Mouse (Mus musculus): ENCODE data around the gene Ehd4. TPM values are rescaled to one million over a fixed set of nuclear protein-coding genes. Genes with fewer than 3 reads are reported as not detected.

Gene Ehd4
- polyA plus RNA-seq (2015; fragmentation: Nextera tagmentation; extraction: Ambion mirVana), result 164 and 183 TPM in 2 replicates

- peak within 1 kb of the TSS; percentile 97 for H3K4me2 ChIP-seq
- peaks cover 11% of the 10 kb centered on the region for H3K36me3 ChIP-seq
- peaks cover 4% of the 10 kb centered on the region; the same call in 1 of the 2 replicates for H3K9me3 ChIP-seq
- H3K27ac ChIP-seq (replicated peaks), result peak within 1 kb of the TSS; percentile 87
- peaks cover 39% of the 10 kb centered on the region for H3K4me1 ChIP-seq
- peak; percentile 96 for ATAC-seq (ENCODE audit: extremely low read depth, insufficient number of reproducible peaks, low FRiP score, low TSS enrichment)
- WGBS, result under 1% methylated on average over 53 of the region's 53 CpGs
- H3K4me3 ChIP-seq, result peak within 1 kb of the TSS; percentile 96
- no peaks in the 10 kb centered on the region for H3K27me3 ChIP-seq (replicated peaks)
- peak within 1 kb of the TSS; percentile 97 for H3K9ac ChIP-seq
Observed at GRCm38 (mm10) chr2:120154361-120154894, at the start of gene Ehd4. Gene Ehd4, minus strand, starts transcription at chr2:120154606.

- no peaks in the 10 kb centered on the region for H3K27me3 ChIP-seq (replicated peaks)
- no peak overlapping the region for H3K4me3 ChIP-seq
- ATAC-seq (ENCODE audit: extremely low read depth, insufficient number of reproducible peaks, low FRiP score, low TSS enrichment), result no peak
- no peaks in the 10 kb centered on the region for H3K9me3 ChIP-seq
- WGBS, result 55% methylated on average over 3 of the region's 3 CpGs
- H3K4me1 ChIP-seq, result peaks cover 14% of the 10 kb centered on the region
- H3K36me3 ChIP-seq, result no peaks in the 10 kb centered on the region
- no peak overlapping the region for H3K27ac ChIP-seq (replicated peaks)
- no peak overlapping the region for H3K4me2 ChIP-seq
- no peak overlapping the region for H3K9ac ChIP-seq
Observed at GRCm38 (mm10) chr2:120203742-120204141, 49.3 kb upstream of the Ehd4 start.

- no peaks in the 10 kb centered on the region for H3K27me3 ChIP-seq (replicated peaks)
- H3K4me1 ChIP-seq, result peaks cover 14% of the 10 kb centered on the region
- peaks cover 6% of the 10 kb centered on the region for H3K9me3 ChIP-seq
- H3K27ac ChIP-seq (replicated peaks), result no peak overlapping the region
- no peaks in the 10 kb centered on the region for H3K36me3 ChIP-seq
- 56% methylated on average over 7 of the region's 7 CpGs for WGBS
- H3K9ac ChIP-seq, result no peak overlapping the region
- H3K4me3 ChIP-seq, result no peak overlapping the region
- no peak for ATAC-seq (ENCODE audit: extremely low read depth, insufficient number of reproducible peaks, low FRiP score, low TSS enrichment)
- no peak overlapping the region for H3K4me2 ChIP-seq
Observed at GRCm38 (mm10) chr2:120200077-120200476, 45.7 kb upstream of the Ehd4 start.

GRCm38 (mm10) chr2:120188174-120188573, 33.8 kb upstream of the Ehd4 start:
- no peak for ATAC-seq (ENCODE audit: extremely low read depth, insufficient number of reproducible peaks, low FRiP score, low TSS enrichment)
- H3K9ac ChIP-seq, result no peak overlapping the region
- H3K27me3 ChIP-seq (replicated peaks), result no peaks in the 10 kb centered on the region
- H3K36me3 ChIP-seq, result no peaks in the 10 kb centered on the region
- no peak overlapping the region for H3K4me3 ChIP-seq
- no peak overlapping the region for H3K27ac ChIP-seq (replicated peaks)
- WGBS, result 82% methylated on average over 4 of the region's 4 CpGs
- H3K4me2 ChIP-seq, result no peak overlapping the region
- no peaks in the 10 kb centered on the region for H3K9me3 ChIP-seq
- no peaks in the 10 kb centered on the region for H3K4me1 ChIP-seq

- H3K36me3 ChIP-seq, result no peaks in the 10 kb centered on the region
- no peak overlapping the region for H3K27ac ChIP-seq (replicated peaks)
- H3K4me1 ChIP-seq, result no peaks in the 10 kb centered on the region
- no peak overlapping the region for H3K4me2 ChIP-seq
- no peak overlapping the region for H3K4me3 ChIP-seq
- H3K27me3 ChIP-seq (replicated peaks), result no peaks in the 10 kb centered on the region
- H3K9ac ChIP-seq, result no peak overlapping the region
- H3K9me3 ChIP-seq, result no peaks in the 10 kb centered on the region
- ATAC-seq (ENCODE audit: extremely low read depth, insufficient number of reproducible peaks, low FRiP score, low TSS enrichment), result no peak
- 79% methylated on average over 1 of the region's 1 CpGs for WGBS
Observed at GRCm38 (mm10) chr2:120187583-120187982, 33.2 kb upstream of the Ehd4 start.

GRCm38 (mm10) chr2:120185527-120186276, 31.3 kb upstream of the Ehd4 start:
- H3K4me3 ChIP-seq, result no peak overlapping the region
- no peak for ATAC-seq (ENCODE audit: extremely low read depth, insufficient number of reproducible peaks, low FRiP score, low TSS enrichment)
- no peaks in the 10 kb centered on the region for H3K9me3 ChIP-seq
- no peaks in the 10 kb centered on the region for H3K36me3 ChIP-seq
- H3K27ac ChIP-seq (replicated peaks), result no peak overlapping the region
- no peak overlapping the region for H3K4me2 ChIP-seq
- no peaks in the 10 kb centered on the region for H3K27me3 ChIP-seq (replicated peaks)
- WGBS, result 55% methylated on average over 6 of the region's 6 CpGs
- no peaks in the 10 kb centered on the region for H3K4me1 ChIP-seq
- H3K9ac ChIP-seq, result no peak overlapping the region

- no peak for ATAC-seq (ENCODE audit: extremely low read depth, insufficient number of reproducible peaks, low FRiP score, low TSS enrichment)
Observed at GRCm38 (mm10) chr2:120178936-120179335, 24.5 kb upstream of the Ehd4 start.

GRCm38 (mm10) chr2:120173718-120174117, 19.3 kb upstream of the Ehd4 start:
- H3K4me3 ChIP-seq, result no peak overlapping the region
- WGBS, result 20% methylated on average over 10 of the region's 10 CpGs
- 0 out of 2 replicates have a peak, but pooled peaks cover 4% of the 10 kb centered on the region for H3K27me3 ChIP-seq (replicated peaks)
- no peaks in the 10 kb centered on the region for H3K9me3 ChIP-seq
- H3K4me2 ChIP-seq, result peak overlapping the region; percentile 33
- no peak for ATAC-seq (ENCODE audit: extremely low read depth, insufficient number of reproducible peaks, low FRiP score, low TSS enrichment)
- peaks cover 4% of the 10 kb centered on the region; the same call in 1 of the 2 replicates for H3K4me1 ChIP-seq
- H3K9ac ChIP-seq, result no peak overlapping the region
- no peaks in the 10 kb centered on the region for H3K36me3 ChIP-seq
- H3K27ac ChIP-seq (replicated peaks), result no peak overlapping the region

More at GRCm38 (mm10) chr2:120178936-120179335, 24.5 kb upstream of the Ehd4 start:
- Histone ChIP-seq H3K4me1 (peaks cover 4% of the 10 kb centered on the region; the same call in 1 of the 2 replicates), H3K27ac (replicated peaks) (no peak overlapping the region), H3K4me3 (no peak overlapping the region), H3K36me3 (no peaks in the 10 kb centered on the region), H3K27me3 (replicated peaks) (no peaks in the 10 kb centered on the region), H3K9me3 (no peaks in the 10 kb centered on the region), H3K9ac (no peak overlapping the region), H3K4me2 (no peak overlapping the region)

GRCm38 (mm10) chr2:120171362-120171761, 17.0 kb upstream of the Ehd4 start:
- no peak overlapping the region for H3K27ac ChIP-seq (replicated peaks)
- H3K27me3 ChIP-seq (replicated peaks), result 0 out of 2 replicates have a peak, but pooled peaks cover 4% of the 10 kb centered on the region
- no peak overlapping the region for H3K4me2 ChIP-seq
- no peak for ATAC-seq (ENCODE audit: extremely low read depth, insufficient number of reproducible peaks, low FRiP score, low TSS enrichment)
- 65% methylated on average over 7 of the region's 7 CpGs for WGBS
- H3K9me3 ChIP-seq, result no peaks in the 10 kb centered on the region
- H3K9ac ChIP-seq, result no peak overlapping the region
- no peak overlapping the region for H3K4me3 ChIP-seq
- H3K36me3 ChIP-seq, result no peaks in the 10 kb centered on the region
- H3K4me1 ChIP-seq, result peaks cover 8% of the 10 kb centered on the region; the same call in 1 of the 2 replicates

GRCm38 (mm10) chr2:120170726-120171125, 16.3 kb upstream of the Ehd4 start:
- WGBS, result 32% methylated on average over 1 of the region's 1 CpGs

GRCm38 (mm10) chr2:120169382-120169781, 15.0 kb upstream of the Ehd4 start:
- Histone ChIP-seq H3K4me3 (no peak overlapping the region), H3K36me3 (no peaks in the 10 kb centered on the region), H3K27ac (replicated peaks) (no peak overlapping the region), H3K4me2 (no peak overlapping the region), H3K27me3 (replicated peaks) (0 out of 2 replicates have a peak, but pooled peaks cover 4% of the 10 kb centered on the region), H3K4me1 (peaks cover 8% of the 10 kb centered on the region; the same call in 1 of the 2 replicates), H3K9ac (no peak overlapping the region), H3K9me3 (no peaks in the 10 kb centered on the region)
- whole genome bisulfite sequencing, result 78% methylated on average over 3 of the region's 3 CpGs
- no peak for ATAC-seq (ENCODE audit: extremely low read depth, insufficient number of reproducible peaks, low FRiP score, low TSS enrichment)

More at GRCm38 (mm10) chr2:120170726-120171125, 16.3 kb upstream of the Ehd4 start:
- H3K9ac ChIP-seq, result no peak overlapping the region
- no peaks in the 10 kb centered on the region for H3K9me3 ChIP-seq
- ATAC-seq (ENCODE audit: extremely low read depth, insufficient number of reproducible peaks, low FRiP score, low TSS enrichment), result no peak
- 0 out of 2 replicates have a peak, but pooled peaks cover 4% of the 10 kb centered on the region for H3K27me3 ChIP-seq (replicated peaks)
- peaks cover 8% of the 10 kb centered on the region; the same call in 1 of the 2 replicates for H3K4me1 ChIP-seq
- H3K4me2 ChIP-seq, result no peak overlapping the region
- H3K36me3 ChIP-seq, result no peaks in the 10 kb centered on the region
- H3K4me3 ChIP-seq, result no peak overlapping the region
- H3K27ac ChIP-seq (replicated peaks), result no peak overlapping the region

Measured in heart, embryonic 13.5 days (tissue).